Mouse (Mus musculus): ENCODE measurements around the gene Lhpp.

The Lhpp gene

DNA sequence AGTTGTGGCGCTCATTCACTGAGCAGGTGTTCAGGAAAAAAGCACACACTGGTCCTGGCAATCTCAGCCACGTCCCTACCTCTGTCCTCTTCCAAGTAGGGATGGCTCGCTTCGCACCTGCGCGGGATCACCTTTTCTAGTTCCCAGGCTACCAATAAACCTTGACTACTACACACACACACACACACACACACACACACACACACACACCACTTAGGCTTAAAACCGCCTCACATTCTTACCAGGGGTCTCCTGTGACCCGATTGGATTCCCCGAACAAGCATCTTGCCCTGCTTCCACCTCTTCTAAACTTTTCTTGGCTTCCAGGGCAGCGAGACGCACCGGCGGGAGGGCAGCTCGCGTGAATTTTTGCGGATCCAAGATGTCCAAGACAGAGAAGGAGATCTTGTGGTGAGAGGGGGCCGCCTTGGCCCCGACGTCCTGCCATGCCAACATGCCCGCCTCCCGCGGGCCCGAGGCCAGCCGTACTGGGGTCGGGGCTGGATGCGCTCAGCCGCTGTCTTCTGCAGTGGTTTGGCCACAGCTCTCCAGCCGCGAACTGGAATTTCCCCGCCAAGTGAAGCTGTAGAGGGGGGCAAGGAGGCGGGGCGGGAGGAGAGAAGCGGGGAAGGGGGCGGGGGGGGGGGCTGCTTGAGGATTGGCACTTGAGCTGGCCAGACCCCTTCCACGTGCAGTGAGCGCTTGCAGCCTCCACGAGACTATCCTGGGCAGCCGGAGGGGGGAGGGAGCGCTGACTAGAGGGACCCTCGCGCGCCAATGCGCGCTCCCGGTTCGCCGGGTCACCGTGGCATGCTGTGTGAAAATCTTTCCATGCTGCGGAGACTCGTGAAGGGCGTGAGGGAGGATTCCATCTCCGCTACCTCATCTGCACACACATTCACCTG lies 11.1 kb upstream of the Lhpp start, which contains the start of gene Nkx1-2:
Gene Nkx1-2, minus strand, starts transcription at position 567 of the 905 bp plus-strand sequence.
- peak; percentile 29 for DNase-seq

DNA sequence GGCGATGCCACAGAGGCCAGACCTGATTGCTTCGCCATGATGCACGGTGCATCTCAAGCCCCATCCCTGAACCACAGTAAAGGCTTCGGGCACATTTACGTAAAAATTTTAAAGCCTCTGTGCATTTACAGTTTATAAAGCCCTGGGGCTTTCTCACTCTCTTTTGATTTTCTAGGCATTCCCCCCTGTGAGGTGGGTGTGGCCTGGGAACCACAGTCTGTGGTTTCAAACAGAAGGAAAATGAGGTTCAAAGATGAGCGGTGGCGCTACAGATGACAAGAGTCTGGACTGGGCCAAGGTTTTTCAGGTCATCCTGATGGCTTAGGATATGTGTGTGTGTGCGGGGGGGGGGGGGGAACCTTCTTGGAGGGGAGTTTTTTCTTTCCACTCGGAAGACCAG lies 10.4 kb upstream of the Lhpp start:
- no peak for DNase-seq

DNA sequence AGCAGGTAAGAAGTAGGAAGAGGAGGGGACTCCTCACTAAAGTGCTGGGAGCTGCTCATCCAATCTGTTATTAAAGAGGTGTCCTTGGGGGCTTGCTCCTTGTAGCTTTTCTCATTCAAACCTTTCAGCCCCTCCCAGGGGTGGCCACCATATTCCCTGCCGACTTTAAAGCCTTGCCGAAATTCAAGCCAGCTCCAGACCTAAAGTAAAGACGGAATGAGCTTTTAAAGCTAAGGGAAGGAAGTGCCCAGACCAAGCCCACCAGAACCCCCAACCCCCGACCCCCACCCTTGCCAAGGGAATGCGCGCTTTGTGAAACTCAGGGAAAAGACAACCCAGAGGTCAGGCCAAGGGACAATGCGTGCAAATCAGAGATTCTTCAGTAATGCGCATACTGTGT lies 9.5 kb upstream of the Lhpp start:
- DNase-seq: no peak

- no peak for DNase-seq
These were observed 5.7 kb upstream of the Lhpp start for GRCm38 (mm10) chr7:132604720-132605119.

GRCm38 (mm10) chr7:132605689-132606088 lies 4.7 kb upstream of the Lhpp start:
- DNase-seq: no peak

DNA sequence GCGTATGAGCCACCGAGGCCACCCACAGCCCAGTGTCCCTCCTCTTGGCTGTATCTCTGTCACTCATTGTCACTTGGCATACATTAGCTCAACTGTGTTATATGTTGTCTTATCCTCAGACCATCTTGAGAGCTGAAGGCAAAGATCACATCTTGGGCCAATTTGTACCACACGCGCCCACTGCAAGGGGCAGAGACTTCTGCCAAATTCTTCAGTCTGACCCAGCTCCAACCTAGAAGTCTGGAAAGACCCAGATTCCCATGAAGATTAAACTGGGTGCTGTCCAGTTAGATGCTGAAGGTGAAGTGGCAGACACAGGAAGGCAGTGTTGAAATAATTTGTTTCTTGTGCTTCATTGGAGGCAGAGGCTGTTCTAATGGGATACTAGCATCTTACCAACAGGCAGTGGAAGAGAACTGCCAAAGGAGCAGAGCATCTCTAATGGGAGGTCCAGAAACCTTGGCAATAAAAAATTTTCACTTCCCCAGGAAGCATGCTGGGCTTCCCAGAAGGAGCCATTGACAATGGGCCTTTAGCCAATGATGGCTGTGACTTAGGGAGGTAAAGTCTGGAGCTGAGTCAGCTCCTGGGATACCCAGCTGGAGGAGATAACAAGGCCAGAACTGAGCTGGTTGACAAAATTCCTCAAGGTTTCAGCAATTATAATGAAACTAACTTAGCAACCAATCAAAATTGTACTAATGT lies 2.0 kb upstream of the Lhpp start:
- no peak for DNase-seq

DNA sequence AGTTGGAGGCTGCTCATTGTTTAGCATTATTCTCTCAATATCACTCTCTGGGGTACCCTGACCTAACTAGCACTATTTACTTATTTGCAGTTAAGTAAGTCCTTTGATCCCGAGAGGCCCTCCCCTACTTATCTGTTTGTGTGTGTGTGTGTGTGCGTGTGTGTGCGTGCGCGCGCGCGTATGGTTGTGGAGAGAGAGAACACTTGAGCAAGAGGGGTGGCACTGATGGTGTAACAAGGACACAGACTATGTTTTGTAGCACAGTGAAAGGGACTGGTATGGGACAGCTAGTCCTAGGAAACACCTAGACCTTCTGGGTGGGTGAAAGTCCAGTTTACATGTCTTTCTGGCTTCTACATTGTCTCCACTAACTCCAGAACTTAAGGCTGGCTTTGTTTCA lies 1.1 kb downstream of the Lhpp start:
- DNase-seq: no peak

DNA sequence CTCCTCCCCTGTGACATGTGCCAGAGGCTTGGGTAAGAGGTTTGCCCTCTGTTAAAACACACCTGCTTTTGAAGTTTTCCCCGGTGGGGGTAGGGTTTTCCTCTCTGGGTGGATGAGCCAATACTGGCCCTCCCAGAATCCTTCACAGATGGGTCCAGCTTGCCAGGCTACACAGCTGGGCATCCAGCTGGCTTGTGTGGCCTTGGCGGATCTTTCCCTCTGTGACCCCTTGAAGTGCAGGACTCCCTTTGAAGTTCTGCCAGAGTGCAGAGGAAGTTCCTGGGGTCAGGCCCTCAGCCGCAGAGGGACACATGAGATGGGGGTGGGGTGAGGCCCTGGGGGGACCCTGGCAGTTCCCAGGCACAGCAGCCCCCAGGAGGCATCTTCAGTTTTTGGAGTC lies 4.9 kb downstream of the Lhpp start:
- DNase-seq: peak; percentile 62

DNA sequence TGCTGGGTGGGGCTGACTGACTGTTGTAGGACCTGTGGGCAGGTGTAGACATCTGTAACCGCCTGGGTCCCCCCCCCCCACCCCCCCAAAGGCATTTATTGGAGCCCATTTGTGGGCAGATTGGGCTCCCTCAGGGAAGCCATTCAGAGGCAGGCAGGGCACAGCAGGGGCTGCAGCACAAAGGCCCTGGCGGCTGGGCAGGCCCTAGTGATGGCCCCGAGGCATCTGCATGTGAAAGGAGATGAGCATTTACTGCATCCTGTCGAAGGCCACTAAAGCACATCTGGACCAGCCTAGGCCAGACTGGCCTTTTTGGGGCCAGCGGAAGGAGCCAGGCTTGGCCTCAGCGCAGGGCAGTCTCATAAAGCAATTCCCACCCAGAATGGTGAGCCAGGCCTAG lies 6.0 kb downstream of the Lhpp start:
- no peak for DNase-seq

DNA sequence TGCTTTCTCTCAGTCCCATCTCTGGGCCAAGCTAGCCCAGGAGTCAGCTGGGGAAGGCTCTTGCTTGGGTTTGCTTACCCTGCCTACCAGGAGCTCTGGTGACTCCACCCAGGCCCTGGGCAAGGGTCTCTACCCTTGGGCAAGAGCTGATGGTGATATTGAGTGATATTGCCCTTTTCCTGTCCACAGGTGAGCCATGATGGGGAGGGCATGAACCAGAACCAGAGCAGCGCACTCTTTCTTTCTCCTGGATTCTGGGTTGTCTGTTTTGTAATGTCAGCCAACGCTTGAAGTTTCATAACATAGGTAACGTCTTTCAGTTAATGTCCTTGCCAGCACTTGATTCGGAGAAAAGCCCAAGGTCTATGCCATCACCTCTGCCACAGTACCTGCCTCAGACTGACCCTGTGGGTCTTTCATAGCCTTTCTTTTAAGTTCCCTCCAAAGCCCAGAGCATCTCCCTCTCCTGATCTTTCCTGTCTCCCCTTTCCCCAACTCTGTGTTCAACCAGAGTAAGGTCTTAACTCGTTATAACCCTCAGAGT lies 6.7 kb downstream of the Lhpp start:
- DNase-seq: no peak

DNA sequence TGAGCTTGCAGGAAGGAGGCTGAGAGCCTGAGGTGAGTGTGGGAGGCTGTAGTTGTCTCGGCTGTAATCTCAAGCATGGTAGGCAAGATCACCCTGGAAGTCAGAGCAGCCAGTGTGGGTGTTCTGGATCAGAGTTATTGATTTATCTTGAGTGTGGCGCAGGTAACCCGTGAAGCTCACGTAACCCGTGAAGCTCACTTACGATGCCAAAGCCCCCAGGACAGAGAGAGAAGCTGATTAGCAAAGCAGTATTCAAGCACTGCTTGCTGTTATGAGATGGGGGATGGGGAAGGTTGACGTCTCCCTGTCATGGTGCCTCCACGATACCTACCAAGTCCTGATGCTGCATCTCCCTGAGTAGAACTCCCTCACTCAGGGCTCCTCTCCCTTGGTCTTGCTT lies 9.1 kb downstream of the Lhpp start:
- no peak for DNase-seq

DNA sequence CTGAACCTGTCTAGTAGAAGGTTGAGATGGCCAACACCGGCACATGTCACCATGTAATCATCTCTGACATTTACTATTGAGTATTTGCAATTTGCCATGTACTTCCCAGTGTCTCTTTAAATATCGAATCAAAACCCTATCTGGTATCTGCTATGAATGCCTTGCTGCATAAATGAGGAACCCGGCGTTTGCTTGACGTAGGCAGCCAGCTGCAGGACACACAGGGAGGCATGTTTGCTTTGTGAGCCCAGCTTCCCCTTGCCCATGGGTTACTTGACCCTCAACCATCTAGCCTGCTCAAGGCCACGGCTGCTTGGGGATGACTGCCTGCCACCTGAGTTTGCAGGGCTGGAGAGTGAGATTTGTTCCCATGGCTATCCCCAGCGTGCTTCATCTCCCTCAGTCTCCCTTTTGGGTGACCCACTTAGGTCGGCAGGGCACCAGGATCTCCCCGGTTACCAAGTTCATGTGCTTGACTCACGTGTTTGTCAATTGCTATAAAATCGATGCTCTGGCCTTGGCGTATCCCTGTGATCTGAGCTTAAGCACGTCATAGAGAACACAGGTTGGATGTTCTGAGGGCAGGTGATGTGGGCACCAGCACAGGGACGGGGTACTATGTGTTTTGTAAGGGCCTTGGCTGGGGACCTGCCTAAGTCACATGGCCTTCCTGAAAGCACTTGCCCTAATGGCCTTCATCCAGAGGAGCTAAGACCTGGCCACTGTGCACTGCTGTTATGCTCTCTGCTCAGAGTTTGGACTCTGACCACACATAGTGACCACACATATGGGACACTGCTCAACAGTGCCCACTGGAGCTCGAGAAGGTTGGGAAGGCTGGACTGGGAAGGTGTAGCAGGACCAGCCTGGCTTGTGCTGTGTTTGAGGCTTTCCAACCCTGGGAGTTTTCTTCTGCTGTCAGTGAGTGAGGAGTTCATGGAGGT lies 9.8 kb downstream of the Lhpp start:
- DNase-seq: no peak

DNA sequence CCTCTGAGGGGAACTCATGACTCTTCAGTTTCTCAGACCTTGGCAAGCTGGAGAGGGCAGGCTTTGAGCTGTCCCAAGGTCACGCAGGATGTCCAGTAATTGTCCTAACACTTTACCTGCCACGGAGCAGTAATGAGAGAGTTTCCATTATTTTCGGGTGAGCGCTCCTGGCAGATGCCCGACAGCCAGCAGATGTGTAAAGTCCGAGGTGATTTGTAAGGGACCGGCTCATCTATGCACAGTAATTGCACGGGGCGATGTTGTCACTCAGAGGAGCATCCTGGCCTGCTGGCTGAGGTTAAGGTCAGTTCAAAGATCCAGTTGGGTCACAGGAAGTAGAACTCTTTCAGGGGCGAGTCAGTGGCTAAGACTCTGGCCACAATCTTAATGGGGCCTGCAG lies 13.7 kb downstream of the Lhpp start:
- no peak for DNase-seq

GRCm38 (mm10) chr7:132626174-132626573 lies 15.7 kb downstream of the Lhpp start:
- DNase-seq: no peak

DNA sequence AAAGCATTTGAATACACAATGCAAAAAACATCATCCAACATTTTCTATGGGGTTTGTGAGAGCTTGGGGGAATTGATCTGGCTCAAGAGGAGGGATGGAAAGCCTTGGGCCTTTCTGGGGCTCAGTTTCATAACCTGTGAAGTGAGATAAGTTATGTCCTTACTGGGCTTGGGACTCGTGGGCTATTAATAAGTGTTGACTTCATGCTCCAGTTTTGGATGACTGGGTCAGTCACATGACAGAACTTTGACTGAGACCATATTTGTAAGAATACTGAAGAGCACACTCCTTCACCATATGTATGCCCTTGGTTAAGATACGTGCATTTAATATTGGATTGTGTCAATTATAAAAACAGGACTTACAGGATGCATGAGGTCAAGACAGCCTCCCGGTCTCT lies 17.0 kb downstream of the Lhpp start:
- peak; percentile 16 for DNase-seq

DNA sequence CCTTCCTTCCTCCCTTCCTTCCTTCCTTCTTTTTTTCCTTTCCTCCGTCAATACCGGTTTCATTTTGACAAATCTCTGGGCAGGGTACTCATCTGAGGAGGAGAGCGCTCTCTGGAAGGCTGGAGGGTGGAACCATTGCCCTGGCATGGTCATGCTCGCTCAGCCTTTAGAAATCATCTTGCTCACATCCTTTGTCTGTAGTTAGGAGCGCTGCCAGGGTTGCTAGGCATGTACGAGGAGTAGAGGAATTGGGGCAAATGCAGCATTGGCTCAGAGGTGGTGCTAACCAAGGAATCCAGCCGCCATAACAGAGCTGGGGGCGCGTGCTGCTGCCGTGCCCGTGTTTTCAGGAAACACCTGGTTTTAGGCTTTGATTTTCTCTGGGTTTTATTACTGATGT lies 20.9 kb downstream of the Lhpp start:
- no peak for DNase-seq

GRCm38 (mm10) chr7:132637292-132637691 lies 26.9 kb downstream of the Lhpp start:
- DNase-seq: peak; percentile 64

DNA sequence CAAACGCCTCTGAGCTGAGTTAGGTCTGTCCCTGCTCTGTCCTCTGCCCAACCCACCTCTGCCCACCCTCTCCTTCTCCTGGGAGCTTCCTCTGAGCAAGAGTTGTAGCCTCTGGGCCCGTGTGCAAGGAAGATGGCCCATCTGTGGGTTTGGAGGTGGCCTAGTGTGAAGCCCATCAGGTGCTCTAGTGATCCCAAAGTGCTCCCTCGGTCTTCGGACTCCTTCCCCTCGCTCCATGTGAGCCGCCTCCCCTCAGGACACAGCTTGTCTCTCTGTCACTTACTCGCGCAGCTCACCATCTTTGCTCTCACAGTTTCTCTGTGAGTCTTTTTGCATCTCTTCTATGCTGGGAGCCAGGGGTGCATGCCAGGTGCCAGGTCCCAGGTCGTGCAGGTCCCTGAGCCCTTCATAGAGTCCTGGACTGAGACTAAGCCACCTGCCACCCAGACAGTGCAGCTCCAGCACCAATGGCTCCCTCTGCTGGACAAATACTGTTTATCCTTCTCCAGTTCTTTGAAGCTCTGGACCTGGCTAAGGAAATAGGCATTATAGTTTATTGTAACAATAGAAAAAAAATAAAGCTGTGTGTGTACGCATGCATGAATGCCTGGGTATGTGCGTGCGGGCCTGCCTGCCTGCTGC lies 28.1 kb downstream of the Lhpp start:
- peak; percentile 71 for DNase-seq

DNA sequence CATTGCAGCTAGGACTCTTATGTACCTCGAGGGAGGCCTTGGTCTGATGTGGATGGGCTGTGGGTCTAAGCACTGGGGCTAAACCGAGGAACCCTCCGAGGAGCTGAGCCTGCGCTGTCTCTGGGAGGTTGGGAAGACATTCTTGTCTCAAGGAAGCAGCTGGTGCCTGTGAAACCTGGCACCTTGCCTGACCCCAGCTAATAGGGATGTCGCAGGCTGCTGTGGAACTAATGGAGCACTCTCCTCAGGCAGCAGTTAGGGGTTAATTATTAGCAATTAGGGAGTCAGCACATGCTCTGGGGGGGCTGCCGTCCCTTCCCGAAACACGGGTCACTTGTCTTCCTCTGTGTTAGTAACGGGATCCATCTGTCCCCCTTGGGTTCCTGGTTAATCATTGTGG lies 30.5 kb downstream of the Lhpp start:
- DNase-seq: peak; percentile 69

- DNase-seq: no peak
These were observed 31.2 kb downstream of the Lhpp start for GRCm38 (mm10) chr7:132641606-132642005.

- DNase-seq: no peak
These were observed 34.3 kb downstream of the Lhpp start for GRCm38 (mm10) chr7:132644605-132645279.

DNA sequence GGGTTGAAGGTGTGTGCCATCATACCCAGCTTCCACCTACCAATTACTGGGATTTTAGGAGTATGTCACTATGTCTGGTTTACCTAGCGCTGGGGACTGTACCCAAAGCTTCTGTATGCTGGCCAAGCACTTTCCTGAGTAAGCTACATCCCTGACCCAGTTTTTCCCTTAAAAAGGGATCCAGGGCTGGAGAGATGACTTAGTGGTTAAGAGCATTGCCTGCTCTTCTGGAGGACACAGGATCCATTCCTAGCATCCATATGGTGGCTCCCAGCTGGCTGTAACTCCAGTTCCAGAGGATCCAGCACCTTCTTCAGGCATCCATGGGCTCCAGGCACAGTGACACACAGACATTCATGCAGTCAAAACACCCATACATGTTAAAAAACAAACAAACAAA lies 36.1 kb downstream of the Lhpp start:
- DNase-seq: no peak

Data from lung, postnatal 10 days (tissue).